Mouse (Mus musculus) limb, embryonic 13.5 days (tissue): Measurements from ENCODE around the gene Tmem200b. TPM values are rescaled to one million over a fixed set of nuclear protein-coding genes. Genes with fewer than 3 reads are reported as not detected.

ENCODE experiments used
- ATAC-seq: fragments of 200-750 bp; cut with Nextera tagmentation; 2 replicates; pipeline ENCODE4 v1.8.0; 2017; ENCODE audit warnings: low read depth, moderate number of reproducible peaks, moderate TSS enrichment; ENCODE audit not compliant: low FRiP score
- H3K27ac ChIP-seq: fragments of 300-500 bp; sonication (generic); 2 replicates; pipeline ENCODE4 v1.5.1; 2015; ENCODE audit warnings: inconsistent platforms, mild to moderate bottlenecking, moderate library complexity
- H3K27me3 ChIP-seq: fragments of 300-500 bp; sonication (generic); 2 replicates; pipeline ENCODE4 v1.6.1; 2015; ENCODE audit warnings: mild to moderate bottlenecking, inconsistent platforms
- H3K36me3 ChIP-seq: fragments of 300-500 bp; sonication (generic); 2 replicates; pipeline ENCODE4 v1.6.1; 2015; ENCODE audit warnings: inconsistent platforms, mild to moderate bottlenecking, moderate library complexity
- H3K4me1 ChIP-seq: fragments of 300-500 bp; sonication (generic); 2 replicates; pipeline ENCODE4 v1.6.1; 2015; ENCODE audit warnings: inconsistent platforms
- H3K4me2 ChIP-seq: fragments of 300-500 bp; sonication (generic); replicated peaks from 2 replicates; pipeline ENCODE4 v1.6.1; 2015; ENCODE audit warnings: inconsistent platforms, mild to moderate bottlenecking, moderate library complexity
- H3K4me3 ChIP-seq: fragments of 300-500 bp; sonication (generic); 2 replicates; pipeline ENCODE4 v1.5.1; 2015; ENCODE audit warnings: moderate library complexity, mild to moderate bottlenecking, inconsistent platforms
- H3K9ac ChIP-seq: fragments of 300-500 bp; sonication (generic); 2 replicates; pipeline ENCODE4 v1.6.1; 2015; ENCODE audit warnings: mild to moderate bottlenecking, inconsistent platforms
- H3K9me3 ChIP-seq: fragments of 300-500 bp; sonication (generic); 2 replicates; pipeline ENCODE4 v1.6.1; 2016; ENCODE audit warnings: inconsistent platforms
- WGBS: fragments of 180-500 bp; shearing (Covaris S2); methylation state at CpG from one replicate; pipeline ENCODE4 v1.1.7; 2015; 5-methylcytosine and 5-hydroxymethylcytosine counted together
- polyA plus RNA-seq: library from polyadenylated mRNA; unstranded; fragments of >200 nt; fragmentation: Nextera tagmentation; extraction: Ambion mirVana; gene quantifications from 2 replicates; pipeline ENCODE4 v1.2.1, GENCODE M21; 2015

Tmem200b gene
- polyA plus RNA-seq, 1 experiment from 2014 or later = 2.5 TPM

GRCm38 (mm10) chr4:131913526-131913925, 8.0 kb upstream of the Tmem200b start:
- Histone ChIP-seq H3K4me2 (no peak overlapping the region), H3K4me3 (no peak overlapping the region), H3K27ac (no peak overlapping the region), H3K9ac (no peak overlapping the region), H3K27me3 (peaks cover 36% of the 10 kb centered on the region), H3K36me3 (no peaks in the 10 kb centered on the region), H3K4me1 (peaks cover 70% of the 10 kb centered on the region), H3K9me3 (no peaks in the 10 kb centered on the region)
- no peak for ATAC-seq
- 40% methylated on average over 10 of the region's 10 CpGs for WGBS

GRCm38 (mm10) chr4:131914046-131914643, 7.4 kb upstream of the Tmem200b start:
- Histone ChIP-seq H3K27me3 (peaks cover 36% of the 10 kb centered on the region), H3K9ac (no peak overlapping the region), H3K9me3 (no peaks in the 10 kb centered on the region), H3K4me1 (peaks cover 76% of the 10 kb centered on the region), H3K4me2 (peak overlapping the region; percentile 22; the same call in 1 of the 2 replicates), H3K4me3 (no peak overlapping the region), H3K27ac (no peak overlapping the region), H3K36me3 (no peaks in the 10 kb centered on the region)
- no peak for ATAC-seq
- whole genome bisulfite sequencing = 11% methylated on average over 9 of the region's 9 CpGs

GRCm38 (mm10) chr4:131914891-131915469, 6.6 kb upstream of the Tmem200b start:
- H3K27ac ChIP-seq = peak overlapping the region; percentile 70
- WGBS = 2% methylated on average over 31 of the region's 31 CpGs

GRCm38 (mm10) chr4:131915821-131916328, 5.7 kb upstream of the Tmem200b start:
- Histone ChIP-seq H3K4me2 (peak overlapping the region; percentile 63), H3K27me3 (peaks cover 36% of the 10 kb centered on the region), H3K9ac (peak overlapping the region; percentile 43; the same call in 1 of the 2 replicates), H3K36me3 (no peaks in the 10 kb centered on the region), H3K9me3 (no peaks in the 10 kb centered on the region), H3K4me3 (peak overlapping the region; percentile 33), H3K27ac (peak overlapping the region; percentile 10; the same call in 1 of the 2 replicates), H3K4me1 (peaks cover 77% of the 10 kb centered on the region)
- 24% methylated on average over 13 of the region's 13 CpGs for WGBS
- no peak for ATAC-seq

More at GRCm38 (mm10) chr4:131914891-131915469, 6.6 kb upstream of the Tmem200b start:
- 0 out of 2 replicates have a peak, but pooled peaks have one; percentile 26 for ATAC-seq
- Histone ChIP-seq H3K4me2 (peak overlapping the region; percentile 63), H3K36me3 (no peaks in the 10 kb centered on the region), H3K9me3 (no peaks in the 10 kb centered on the region), H3K9ac (peak overlapping the region; percentile 43; the same call in 1 of the 2 replicates), H3K4me3 (peak overlapping the region; percentile 33), H3K4me1 (peaks cover 78% of the 10 kb centered on the region), H3K27me3 (peaks cover 36% of the 10 kb centered on the region)

- peak overlapping the region; percentile 63; the same call in 1 of the 2 replicates for H3K4me2 ChIP-seq
- H3K4me3 ChIP-seq = no peak overlapping the region
- H3K9ac ChIP-seq = no peak overlapping the region
- no peak overlapping the region for H3K27ac ChIP-seq
- H3K4me1 ChIP-seq = peaks cover 75% of the 10 kb centered on the region
- WGBS = 9% methylated on average over 15 of the region's 15 CpGs
- H3K27me3 ChIP-seq = peaks cover 36% of the 10 kb centered on the region
- ATAC-seq = no peak
- H3K36me3 ChIP-seq = no peaks in the 10 kb centered on the region
- no peaks in the 10 kb centered on the region for H3K9me3 ChIP-seq
Observed at GRCm38 (mm10) chr4:131916425-131916824, 5.1 kb upstream of the Tmem200b start.

GRCm38 (mm10) chr4:131917010-131917555, 4.5 kb upstream of the Tmem200b start:
- H3K4me3 ChIP-seq = no peak overlapping the region
- H3K9me3 ChIP-seq = no peaks in the 10 kb centered on the region
- WGBS = 81% methylated on average over 10 of the region's 10 CpGs
- H3K4me2 ChIP-seq = no peak overlapping the region
- peaks cover 78% of the 10 kb centered on the region for H3K4me1 ChIP-seq
- H3K27ac ChIP-seq = no peak overlapping the region
- no peak for ATAC-seq
- H3K9ac ChIP-seq = no peak overlapping the region
- no peaks in the 10 kb centered on the region for H3K36me3 ChIP-seq
- H3K27me3 ChIP-seq = peaks cover 39% of the 10 kb centered on the region

- H3K4me2 ChIP-seq = peak overlapping the region; percentile 85
- ATAC-seq = no peak
- H3K36me3 ChIP-seq = peaks cover 8% of the 10 kb centered on the region
- peak overlapping the region; percentile 93; the same call in 1 of the 2 replicates for H3K27ac ChIP-seq
- no peaks in the 10 kb centered on the region for H3K9me3 ChIP-seq
- no peak overlapping the region for H3K9ac ChIP-seq
- WGBS = 58% methylated on average over 7 of the region's 7 CpGs
- no peak overlapping the region for H3K4me3 ChIP-seq
- H3K27me3 ChIP-seq = peaks cover 42% of the 10 kb centered on the region
- H3K4me1 ChIP-seq = peaks cover 86% of the 10 kb centered on the region
Observed at GRCm38 (mm10) chr4:131918026-131918533, 3.5 kb upstream of the Tmem200b start.

- Histone ChIP-seq H3K4me2 (peak overlapping the region; percentile 85), H3K36me3 (peaks cover 14% of the 10 kb centered on the region), H3K4me1 (peaks cover 85% of the 10 kb centered on the region), H3K27ac (peak overlapping the region; percentile 93), H3K27me3 (peaks cover 39% of the 10 kb centered on the region), H3K4me3 (peak overlapping the region; percentile 76; the same call in 1 of the 2 replicates), H3K9ac (peak overlapping the region; percentile 31; the same call in 1 of the 2 replicates), H3K9me3 (no peaks in the 10 kb centered on the region)
- WGBS = 4% methylated on average over 15 of the region's 15 CpGs
- peak; percentile 13; the same call in 1 of the 2 replicates for ATAC-seq
Observed at GRCm38 (mm10) chr4:131918711-131919500, 2.7 kb upstream of the Tmem200b start.

GRCm38 (mm10) chr4:131919506-131920140, 1.9 kb upstream of the Tmem200b start:
- Histone ChIP-seq H3K4me2 (peak overlapping the region; percentile 85), H3K4me3 (peak overlapping the region; percentile 76), H3K9ac (peak overlapping the region; percentile 86), H3K9me3 (no peaks in the 10 kb centered on the region), H3K4me1 (peaks cover 86% of the 10 kb centered on the region), H3K36me3 (peaks cover 14% of the 10 kb centered on the region), H3K27me3 (peaks cover 41% of the 10 kb centered on the region), H3K27ac (peak overlapping the region; percentile 93)
- ATAC-seq = no peak
- WGBS = 9% methylated on average over 15 of the region's 15 CpGs

GRCm38 (mm10) chr4:131920141-131920594, 1.4 kb upstream of the Tmem200b start:
- peak overlapping the region; percentile 86 for H3K9ac ChIP-seq
- ATAC-seq = peak; percentile 24; the same call in 1 of the 2 replicates
- peaks cover 87% of the 10 kb centered on the region for H3K4me1 ChIP-seq
- H3K27me3 ChIP-seq = peaks cover 42% of the 10 kb centered on the region
- peak overlapping the region; percentile 93 for H3K27ac ChIP-seq
- peak overlapping the region; percentile 76 for H3K4me3 ChIP-seq
- peaks cover 19% of the 10 kb centered on the region for H3K36me3 ChIP-seq
- peak overlapping the region; percentile 85 for H3K4me2 ChIP-seq
- under 1% methylated on average over 51 of the region's 51 CpGs for WGBS
- H3K9me3 ChIP-seq = no peaks in the 10 kb centered on the region
